Mouse (Mus musculus): ENCODE measurements around the gene Rufy3.

The Rufy3 gene

GRCm38 (mm10) chr5:88685306-88685705 lies 120.5 kb downstream of the Rufy3 start:
- DNase-seq (ENCODE audit: low spot score): no peak

GRCm38 (mm10) chr5:88685745-88686299 lies 121.0 kb downstream of the Rufy3 start:
- DNase-seq (ENCODE audit: low spot score): no peak

DNA sequence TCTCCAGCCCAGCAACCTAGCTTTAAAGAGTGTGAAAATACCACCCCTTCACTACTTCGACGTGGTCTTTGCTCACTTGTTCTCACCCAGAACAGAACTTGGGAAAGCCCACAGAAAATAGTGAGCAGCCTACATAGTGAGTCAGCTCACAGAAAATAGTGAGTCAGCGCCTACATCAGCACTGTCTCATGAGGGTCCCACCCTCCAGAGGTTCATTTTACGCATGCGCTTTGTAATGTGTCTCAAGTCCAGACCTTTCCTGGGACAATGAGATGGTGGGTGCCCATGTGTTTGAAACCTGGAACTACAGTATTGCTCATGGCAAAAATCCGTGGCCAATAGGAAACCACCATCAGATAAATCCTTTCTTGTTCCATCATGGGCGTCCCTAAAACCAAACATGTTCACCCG lies 123.2 kb downstream of the Rufy3 start:
- DNase-seq (ENCODE audit: low spot score): no peak

DNA sequence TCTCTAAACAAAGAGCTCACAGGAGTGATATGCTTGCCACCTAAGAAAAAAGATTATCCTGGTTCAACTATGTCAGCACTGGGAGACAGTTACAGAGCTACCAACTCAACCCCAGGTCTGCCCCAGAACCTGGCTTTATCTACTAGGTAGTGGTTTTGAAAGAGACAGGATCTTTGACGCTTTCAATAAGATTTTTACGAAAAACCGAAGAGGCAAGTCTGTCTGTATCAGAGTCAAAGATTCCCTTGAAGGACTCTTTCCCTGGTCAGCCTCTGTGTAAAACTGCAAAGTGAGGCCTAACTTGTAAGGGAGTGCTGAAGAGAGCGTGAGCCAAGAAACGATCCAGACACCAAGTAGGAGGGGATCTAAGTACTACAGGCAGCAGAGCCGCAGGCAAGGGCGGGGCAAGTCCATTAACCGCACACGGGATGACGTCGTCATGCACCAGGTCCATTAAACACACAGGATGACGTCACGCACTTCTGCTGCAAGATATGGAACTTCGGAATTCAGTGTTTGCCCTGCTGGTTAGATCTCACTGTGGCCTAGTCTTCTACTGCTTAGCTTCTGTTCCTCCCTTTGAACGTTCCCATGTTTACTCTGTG lies 123.8 kb downstream of the Rufy3 start:
- DNase-seq (ENCODE audit: low spot score): no peak

- no peak for DNase-seq (ENCODE audit: low spot score)
Measured at GRCm38 (mm10) chr5:88689279-88689938, 124.6 kb downstream of the Rufy3 start.

- DNase-seq (ENCODE audit: low spot score): no peak
Measured at GRCm38 (mm10) chr5:88690681-88691505, 126.1 kb downstream of the Rufy3 start.

DNA sequence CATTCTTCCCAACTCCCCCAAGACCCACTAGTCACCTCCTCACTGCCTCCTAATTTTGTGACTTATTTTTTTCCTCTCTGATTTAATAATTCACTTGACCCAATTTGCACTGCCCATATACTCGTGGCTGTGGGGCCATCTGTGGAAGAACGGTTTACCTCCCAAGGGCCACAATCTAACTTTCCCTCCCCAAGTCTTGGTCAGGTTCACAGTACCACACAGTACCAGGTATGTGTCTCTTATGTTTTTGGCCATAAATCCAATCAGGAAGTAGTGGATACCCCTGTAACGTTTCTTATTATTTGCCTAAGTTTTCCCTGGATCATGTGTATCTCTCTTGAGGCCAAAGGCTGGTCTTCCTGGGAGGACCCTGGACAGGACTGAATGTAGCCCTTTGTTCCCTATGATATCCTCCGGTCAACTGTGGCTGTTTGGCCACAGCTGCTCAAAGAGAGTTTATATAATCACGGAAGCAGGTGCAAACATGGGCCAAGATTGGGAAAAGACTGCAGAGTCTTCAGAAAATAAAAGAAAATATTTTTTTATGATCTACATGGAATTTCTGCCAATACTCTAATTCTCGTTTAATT lies 126.8 kb downstream of the Rufy3 start:
- DNase-seq (ENCODE audit: low spot score): no peak

DNA sequence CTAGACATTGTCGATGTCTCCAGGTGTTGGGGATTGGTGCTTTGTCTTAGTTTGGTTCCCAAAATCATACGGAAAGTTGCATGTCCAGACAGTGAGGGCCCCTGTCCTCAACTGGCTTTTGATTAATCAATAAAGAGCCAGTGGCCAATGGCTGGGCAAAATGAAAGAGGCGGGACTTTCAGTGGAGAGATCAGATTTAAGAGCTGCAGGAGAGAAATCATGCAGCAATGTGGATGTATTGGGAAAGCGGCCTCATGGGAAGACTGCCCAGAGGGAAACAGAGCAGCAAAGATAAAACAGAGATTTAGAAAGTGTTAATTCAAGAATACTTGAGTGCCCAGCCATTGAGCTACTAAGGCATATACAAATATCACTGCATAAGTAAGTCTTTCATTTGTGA lies 127.7 kb downstream of the Rufy3 start:
- DNase-seq (ENCODE audit: low spot score): no peak

DNA sequence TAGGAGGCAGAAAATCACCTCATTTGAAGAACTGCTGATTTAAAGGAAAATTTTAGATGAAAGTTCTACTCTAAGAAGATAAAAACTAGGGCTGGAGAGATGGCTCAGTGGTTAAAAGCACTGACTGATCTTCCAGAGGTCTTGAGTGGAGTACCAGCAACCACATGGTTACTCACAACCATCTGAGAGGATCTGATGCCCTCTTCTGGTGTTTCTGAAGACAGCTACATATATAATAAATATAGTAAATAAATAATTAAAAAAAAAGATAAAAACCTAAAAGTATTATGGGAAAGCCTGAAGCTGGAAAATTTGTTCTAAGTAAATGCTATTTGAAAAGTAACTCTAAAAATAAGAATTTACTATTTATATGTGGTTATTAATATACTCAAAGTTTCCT lies 128.2 kb downstream of the Rufy3 start:
- no peak for DNase-seq (ENCODE audit: low spot score)

DNA sequence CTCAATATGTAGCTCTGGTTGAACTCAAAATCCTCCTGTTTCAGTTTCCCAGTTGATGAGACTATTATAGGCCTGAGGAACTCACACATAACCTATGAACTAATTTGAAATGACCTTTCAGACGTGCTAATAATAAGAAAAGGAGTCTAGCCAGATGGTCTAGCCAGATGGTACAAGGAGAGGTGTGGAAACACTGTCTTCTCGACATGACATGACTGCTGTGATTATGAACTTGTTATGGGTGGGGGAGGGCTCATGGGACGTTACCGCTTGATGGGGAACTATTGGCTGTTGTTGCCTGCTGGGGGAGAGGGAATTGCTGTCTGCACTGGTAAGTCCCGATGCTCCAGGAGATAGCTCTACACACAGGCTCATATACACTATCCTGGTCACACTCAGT lies 132.5 kb downstream of the Rufy3 start:
- no peak for DNase-seq (ENCODE audit: low spot score)

GRCm38 (mm10) chr5:88699251-88699913 lies 134.5 kb downstream of the Rufy3 start:
- no peak for DNase-seq (ENCODE audit: low spot score)
